Mouse (Mus musculus) frontal cortex, postnatal 10 days (tissue): Measurements from ENCODE around the gene 1700008O03Rik.

Source experiments
- DNase-seq, 2 experiments: peaks; one replicate each; pipeline ENCODE4 v3.0.0; 2022; ENCODE audit warnings: low spot score in 2 of 2, mixed read lengths in 1 of 2

1700008O03Rik gene

DNA sequence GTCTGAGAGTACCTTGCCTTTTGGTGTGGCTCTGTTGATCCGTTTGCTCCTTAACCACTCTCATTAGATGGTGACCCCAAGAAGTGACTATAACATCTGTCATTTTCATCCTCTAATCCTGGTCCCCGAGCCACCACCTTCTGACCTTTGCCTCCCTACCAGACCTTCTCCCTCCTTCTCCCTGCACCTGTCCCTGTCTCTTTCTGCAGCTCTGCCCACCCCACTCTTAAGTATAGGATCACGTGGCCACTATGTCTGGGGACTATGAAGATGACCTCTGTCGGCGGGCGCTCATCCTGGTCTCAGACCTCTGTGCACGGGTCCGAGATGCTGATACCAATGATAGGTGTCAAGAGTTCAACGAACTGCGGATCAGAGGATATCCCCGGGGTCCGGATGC, at the start of gene 1700008O03Rik:
Gene 1700008O03Rik, minus strand, starts transcription at position 101 of the 400 bp plus-strand sequence.
- no peak for DNase-seq

DNA sequence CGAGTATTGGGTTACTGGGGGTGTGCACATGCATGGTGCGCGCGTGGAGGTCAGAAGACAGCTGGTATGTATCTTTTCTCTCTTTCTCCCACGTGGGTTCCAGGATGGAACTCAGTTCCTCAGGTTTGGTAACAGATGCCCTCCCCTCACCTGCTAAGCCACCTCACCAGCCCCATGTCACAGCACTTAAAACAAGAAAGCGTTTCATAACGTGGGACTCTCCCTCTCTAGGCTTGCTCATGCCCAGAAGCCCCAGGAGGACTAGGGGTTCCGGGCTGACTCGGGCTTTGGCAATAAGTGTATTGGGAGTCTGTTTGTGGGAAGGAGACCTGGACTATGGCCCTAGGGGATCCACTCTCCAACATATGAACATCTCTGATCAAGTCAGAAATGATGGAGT, 48.5 kb upstream of the 1700008O03Rik start:
- DNase-seq: no peak

DNA sequence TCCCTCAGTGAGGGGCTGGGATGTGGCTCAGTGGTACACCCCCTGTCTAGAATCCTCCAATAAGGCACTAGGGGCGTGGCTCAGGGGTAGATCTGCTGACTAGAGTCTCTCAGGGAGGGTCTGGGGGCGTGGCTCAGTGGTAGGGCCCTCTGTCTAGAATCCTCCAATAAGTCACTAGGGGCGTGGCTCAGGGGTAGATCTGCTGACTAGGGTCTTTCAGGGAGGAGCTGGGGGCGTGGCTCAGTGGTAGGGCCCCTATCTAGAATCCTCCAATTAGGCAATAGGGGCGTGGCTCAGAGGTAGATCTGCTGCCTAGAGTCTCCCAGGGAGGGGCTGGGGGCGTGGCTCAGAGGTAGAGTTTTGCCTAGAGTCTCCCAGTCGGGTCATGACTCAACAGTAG, 47.8 kb upstream of the 1700008O03Rik start:
- DNase-seq: peak in 1 of 2 experiments; percentile 71

DNA sequence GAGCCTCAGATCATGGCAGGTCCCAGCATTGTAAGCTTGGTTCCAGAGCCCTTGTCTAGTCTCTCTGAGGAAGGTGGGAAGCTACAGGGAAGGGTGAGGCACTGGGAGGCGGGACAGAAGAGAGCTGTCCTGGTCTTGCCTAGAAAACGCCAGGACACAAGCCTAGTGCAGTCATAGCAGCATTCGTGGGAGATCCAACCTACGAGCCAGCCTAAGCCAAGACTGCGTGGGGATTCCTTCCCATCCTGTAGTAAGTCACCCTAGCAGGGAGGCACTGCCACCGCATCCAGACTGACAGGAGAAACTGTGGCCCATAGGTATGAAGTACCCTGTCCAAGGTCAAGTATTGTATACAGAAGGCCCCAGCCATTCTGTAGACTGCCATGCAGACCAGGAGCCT, 46.9 kb upstream of the 1700008O03Rik start:
- DNase-seq: no peak

DNA sequence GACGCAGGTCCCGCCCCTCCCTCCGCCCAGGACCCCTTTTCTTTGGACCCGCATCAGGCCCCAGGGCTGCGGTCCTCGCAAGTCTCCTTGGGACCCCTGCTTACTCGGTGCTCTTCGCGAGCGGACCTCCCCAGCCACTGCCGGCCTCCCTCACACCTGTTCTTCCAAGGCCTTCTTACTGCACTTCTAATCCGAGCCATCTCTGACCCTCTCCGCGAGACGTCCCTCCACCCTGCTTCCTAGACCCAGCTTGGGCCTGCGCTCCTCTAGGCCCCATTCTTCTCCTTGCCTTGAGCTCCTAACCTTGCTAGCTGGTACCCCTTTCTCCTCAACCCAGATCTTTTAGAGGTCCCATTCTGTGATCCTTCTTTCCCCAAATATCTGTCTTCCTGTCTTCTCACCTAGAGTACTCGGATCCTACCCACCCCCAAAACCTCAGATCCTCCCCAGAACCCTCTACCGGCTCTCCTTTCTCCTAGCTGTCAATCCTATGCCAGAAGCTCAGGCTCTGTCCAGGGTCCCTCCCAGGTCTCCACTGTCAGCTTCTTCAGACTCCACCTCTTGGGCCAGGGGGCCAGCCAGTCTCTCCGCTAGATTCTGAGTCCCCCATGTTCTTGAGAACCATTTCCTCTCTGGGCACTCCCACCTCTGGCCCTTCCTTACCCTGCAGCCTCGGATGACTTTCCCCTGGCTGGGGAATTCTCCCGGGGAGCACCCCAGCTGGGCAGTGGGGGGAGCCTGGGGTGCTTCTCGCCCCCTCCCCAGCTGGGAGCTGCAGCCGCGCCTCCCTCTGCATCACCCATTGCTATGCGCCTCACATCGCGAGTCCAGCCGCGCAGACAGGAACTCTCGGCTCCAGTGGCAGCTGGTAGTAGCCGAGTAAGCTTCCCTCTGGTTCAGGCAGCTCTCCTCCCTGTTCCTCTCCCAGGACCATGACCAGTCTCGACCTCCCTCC, 44.2 kb upstream of the 1700008O03Rik start:
- DNase-seq: peak; percentile 64

DNA sequence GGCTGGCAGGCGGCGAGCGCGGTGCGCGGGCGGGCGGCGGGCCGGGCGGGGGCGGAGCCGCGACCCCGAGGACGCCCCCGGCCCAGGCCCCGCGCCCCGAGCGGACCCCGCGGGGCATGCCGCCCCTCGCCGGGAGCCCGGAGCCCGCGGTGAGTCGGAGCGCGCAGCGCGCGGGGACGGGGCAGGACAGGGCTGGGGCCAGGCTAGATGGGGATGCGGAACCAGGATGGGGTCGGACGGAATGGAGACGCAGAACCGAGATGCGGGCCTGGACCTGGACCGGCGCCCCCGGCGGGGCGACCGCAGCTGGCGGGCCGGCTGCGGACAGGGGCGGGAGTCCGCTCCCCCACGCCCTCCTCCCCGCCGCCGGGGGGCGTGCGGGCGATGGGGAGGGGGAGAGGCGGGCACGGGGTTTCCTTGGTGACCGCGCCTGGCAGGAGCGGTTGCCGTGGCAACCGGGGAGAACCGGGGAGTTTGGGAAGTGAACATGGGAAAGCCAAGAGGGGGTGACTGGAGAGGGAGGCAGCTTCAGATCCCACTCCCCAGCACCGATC, 43.4 kb upstream of the 1700008O03Rik start, which contains the start of gene Lrrc4b:
Gene Lrrc4b, plus strand, starts transcription at position 51 of the 554 bp plus-strand sequence.
- DNase-seq: peak; percentile 82 to 87

DNA sequence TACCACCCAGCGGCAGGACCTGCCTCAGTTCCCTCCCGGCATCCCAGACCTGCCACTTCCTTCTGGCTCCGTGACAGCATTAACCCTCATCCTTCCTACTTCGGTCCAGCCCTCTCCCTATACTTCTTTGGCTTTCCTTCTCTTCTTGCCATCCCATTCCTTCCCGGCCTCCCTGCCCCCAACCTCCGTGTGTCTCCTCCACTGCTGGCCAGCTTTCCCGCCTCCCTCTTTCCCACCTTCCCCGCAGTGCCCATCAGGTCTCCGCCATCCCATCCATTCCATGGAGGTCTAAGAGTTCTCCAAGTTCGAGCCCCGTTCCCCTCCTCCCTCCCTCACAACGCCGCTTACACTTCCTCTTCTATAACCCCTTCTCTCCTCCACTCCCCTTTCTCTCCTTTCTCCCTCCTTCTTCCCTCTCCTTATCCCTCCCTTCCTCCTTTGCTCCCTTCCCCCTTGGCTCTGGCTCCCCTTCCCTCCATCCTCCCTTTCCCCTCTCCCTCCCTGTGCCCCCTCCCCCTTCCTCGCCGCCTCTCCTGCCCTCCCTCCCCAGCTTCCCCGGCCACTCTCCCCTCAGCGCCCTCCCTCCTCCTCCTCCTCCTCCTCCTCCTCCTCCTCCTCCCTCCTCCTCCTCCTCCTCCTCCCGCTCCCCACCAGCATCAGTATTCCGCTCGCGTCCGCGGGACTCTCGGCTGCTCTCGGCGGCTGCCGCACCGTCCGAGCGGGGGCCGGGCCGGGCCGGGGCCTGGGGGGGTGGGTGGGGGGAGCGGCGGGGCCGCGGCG, 42.7 kb upstream of the 1700008O03Rik start:
- DNase-seq: peak in 1 of 2 experiments; percentile 66

DNA sequence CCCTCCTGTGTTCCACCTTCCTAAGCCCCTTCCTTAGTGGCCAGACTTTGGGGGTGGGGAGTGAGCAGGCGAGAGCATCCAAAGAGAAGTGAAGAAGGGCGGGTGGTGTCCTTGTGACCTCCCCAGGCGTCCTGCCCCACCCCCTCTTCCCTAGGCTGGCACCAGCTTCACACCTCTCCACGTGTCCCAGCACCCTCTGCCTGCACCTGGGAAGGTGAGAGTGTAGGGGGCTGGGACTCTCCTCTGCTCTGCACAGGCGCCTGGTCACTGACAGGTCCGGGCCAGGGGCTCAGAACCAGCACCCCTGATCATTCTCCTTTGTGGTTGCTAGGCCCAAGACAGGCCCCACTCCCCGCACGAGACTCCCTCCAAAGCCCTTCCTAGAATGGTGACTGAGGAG, 42.0 kb upstream of the 1700008O03Rik start:
- no peak for DNase-seq

DNA sequence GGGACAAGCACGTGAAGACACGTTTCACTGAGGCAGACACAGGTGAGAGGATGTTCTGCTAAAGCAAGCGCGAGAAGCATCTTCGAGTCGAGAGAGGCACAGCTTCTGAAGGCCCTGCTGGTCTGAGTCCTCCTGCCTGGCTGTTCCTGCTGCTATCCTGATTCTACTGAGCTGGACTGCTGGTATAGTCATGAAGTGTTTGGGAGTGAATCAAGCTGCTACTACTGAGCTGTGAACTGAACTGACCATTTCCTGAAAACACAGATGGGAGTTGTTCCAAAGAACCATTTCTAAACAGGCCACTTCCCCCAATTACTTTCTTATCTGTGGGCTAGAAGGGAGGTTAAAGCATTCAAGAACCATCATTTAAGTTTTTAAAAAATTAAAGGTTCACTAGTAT, 27.7 kb upstream of the 1700008O03Rik start:
- DNase-seq: no peak

DNA sequence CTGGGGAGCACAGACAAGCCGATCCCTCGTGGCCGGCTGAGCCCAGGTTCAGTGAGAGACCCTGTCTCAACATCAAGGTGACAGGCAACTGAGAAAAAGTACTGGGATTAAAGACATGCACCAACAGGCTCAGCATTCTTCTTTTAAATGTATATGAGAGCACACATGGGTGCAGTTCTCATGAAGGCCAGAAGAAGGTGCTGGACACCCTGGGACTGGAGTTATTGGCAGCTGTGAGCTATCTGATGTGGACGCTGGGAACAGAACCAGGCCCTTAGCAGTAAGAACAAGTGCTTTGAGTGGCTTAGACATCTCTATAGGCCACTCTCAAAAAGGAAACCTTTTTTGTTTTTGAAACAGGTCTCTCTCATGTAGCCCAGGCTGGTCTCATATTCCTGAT, 25.5 kb upstream of the 1700008O03Rik start:
- DNase-seq: no peak

DNA sequence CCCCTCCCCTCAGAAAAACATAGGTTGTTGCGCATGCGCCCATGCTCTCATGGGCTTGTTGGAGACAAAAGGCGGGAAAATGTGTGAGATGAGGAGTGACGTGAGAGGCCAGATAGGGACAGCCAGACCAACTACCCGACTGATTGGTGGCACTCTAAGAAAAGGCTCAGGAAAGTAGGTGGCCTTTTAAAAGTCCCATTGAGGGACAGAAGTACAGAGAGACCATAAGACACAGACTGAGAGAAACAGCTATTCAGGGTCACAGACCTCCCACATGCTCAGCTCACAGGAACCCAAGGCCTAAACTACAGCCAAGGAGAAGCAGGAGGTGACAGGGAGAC, 20.4 kb upstream of the 1700008O03Rik start:
- no peak for DNase-seq

DNA sequence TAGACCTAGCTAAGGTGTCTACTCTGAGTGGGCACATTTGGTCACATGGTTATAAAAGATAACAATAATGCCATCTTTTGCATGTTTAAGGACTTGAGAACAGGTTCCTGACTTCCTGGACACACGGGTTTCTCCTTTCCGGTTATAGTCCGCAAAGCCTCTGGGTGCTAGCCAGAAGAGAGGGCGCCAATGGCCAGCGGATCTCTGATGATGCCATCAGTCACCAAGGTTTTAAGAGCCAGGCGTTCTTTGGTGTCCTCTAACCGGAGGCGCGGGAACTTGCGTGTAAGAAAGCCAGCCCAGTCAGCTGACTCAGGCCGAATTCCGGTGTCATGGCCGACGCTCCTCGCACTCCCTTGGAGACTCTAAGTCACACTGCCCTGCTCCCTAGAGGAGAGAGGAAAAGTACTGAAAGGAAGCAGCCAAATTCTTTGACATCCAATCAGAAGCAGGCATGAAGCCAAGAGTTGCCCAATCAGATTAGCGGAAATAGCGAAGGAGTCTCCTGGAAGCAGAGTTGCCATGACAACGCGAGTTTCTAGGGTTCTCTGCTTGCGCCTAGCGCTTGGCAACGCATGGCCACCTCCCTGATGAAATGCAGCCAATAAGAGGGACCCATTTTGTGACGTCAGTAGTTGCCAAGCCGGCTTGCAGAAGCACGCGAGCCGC, 19.9 kb upstream of the 1700008O03Rik start:
- peak; percentile 94 to 96 for DNase-seq

DNA sequence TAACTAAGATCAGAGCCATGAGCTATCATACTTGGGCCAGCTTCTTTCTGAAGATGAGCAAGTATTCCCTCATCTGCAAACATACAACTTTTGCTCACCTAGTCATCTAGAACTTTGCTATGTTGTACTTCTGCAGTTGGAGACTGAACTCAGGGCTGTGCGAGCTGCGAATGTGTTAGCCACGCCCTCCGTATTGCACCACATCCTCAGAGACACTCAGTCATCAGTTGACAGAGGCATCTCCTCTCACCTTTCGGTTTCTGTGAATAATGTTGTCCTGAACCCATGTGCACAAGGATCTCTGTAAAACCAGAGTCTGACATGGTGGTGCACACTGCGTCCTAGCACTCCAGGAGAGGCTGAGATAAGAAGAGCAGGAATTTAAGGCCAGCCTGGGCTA, 16.1 kb upstream of the 1700008O03Rik start:
- no peak for DNase-seq

DNA sequence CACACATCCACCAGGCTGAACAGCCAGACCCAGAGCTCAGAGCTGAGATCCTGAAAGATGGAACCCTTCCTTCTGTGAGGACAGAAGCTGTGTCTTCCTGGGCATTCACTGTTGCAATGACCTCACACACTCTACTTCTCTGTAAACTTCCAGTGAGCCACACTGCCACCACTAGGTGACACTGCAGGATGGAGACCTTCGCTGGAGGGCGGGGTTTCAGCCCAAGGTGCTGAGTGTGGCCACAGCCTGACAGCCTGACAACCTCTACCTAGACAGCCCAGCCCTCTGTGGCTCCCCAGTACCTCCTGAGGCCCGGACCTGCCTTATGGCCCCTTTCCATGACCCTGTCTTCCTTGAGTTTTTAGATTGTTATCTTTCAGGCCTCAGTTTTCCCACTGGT, 12.9 kb upstream of the 1700008O03Rik start:
- peak in 1 of 2 experiments; percentile 47 for DNase-seq

DNA sequence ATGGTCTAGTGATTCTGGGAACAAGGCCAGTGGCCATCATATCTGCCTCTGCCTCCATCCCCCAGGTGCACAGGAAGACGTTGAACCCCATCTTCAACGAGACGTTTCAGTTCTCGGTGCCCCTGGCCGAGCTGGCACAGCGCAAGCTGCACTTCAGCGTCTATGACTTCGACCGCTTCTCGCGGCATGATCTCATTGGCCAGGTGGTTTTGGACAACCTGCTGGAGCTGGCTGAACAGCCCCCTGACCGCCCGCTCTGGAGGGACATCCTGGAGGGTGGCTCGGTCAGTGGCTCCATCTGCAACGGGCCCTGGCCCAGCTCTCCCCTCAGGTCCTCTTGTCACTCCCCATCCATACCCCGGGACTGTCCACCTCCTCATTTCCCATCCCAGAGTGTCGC, 7.7 kb upstream of the 1700008O03Rik start:
- DNase-seq: no peak

DNA sequence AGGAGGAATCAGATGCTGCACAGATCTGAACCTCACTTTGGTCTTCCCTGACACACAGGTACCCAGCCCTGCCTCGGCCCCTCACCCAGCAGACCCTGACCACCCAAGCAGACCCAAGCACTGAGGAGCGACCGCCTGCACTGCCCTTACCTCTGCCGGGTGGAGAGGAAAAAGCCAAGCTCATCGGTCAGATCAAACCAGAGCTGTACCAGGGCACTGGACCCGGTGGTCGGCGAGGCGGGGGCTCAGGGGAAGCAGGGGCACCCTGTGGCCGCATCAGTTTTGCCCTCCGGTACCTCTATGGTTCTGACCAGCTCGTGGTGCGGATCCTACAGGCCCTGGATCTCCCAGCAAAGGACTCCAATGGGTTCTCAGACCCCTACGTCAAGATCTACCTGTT, 6.7 kb upstream of the 1700008O03Rik start:
- DNase-seq: no peak

DNA sequence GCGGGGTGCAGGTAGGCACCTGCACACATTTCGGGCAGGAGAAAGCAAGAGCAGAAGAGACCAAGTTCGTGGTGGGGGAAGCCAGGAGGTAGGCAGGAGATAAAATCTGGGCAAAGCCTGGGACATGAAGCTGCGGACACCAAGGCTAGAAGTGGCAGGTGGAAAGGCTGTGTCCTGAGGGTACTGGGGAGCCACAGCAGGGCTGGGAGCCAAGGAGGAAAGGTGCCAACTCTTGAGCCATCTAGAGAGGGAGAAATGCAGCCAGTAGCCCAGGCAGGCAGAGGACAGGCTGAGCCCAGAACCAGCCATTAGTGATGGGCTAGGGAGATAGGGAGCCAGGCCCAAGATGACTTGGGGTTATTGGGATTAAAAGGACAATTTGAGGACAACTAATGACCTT, 6.2 kb upstream of the 1700008O03Rik start:
- DNase-seq: no peak

DNA sequence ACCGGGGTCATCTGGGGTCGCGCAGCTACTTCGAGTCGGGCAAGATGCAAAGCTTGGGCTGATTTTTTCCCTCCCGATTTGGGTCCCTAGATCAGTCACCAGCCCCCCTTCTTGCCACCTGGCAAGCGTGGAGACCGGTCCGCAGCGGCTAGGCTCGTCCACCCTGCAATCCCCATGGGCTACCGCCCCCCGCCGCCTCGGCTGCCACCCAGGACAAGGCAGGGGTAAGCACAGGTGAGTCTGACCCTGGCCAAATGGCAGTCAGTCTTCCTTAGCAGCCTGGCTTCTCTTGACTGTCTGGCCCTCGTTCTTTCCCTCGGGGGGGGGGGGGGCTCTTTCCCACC, 932 bp downstream of the 1700008O03Rik start:
- DNase-seq: no peak

DNA sequence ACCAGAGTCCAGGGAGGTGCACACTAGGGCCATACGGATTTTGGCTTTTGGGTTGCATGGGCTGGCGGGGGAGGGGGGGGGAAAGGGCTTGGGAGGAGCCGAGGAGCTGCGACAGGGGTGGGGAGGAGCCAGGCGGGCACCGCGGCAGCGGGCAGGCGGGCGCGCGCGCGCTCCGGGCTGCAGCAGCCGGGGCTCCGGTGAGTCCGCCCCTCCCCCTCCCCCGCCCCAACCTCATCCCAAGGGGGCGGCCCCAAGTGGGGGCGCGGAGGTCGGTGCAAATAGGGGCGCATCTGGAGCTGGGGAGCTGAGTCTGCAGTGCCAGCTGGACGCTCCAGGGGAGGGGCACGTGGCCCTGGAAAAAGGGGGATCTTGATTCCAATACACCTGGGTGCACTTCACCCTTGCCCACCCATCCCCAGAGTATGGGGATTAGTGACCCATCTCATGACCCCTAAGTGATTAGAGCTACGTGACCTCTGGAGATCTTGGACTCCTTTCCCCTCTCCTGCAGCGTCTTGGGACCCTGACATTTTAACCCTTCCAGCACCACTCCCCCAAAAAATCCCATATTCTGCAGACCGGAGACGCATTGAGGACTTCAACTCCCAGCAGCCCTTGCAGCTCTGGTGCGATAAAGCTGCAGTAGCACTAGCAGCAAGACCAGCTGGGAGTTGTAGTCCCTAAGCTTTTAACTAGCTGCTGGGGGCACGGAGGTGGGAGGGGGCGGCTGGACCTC, 1.5 kb downstream of the 1700008O03Rik start, which contains the start of gene Syt3:
Gene Syt3, plus strand, starts transcription at position 123 of the 736 bp plus-strand sequence.
- peak; percentile 75 to 77 for DNase-seq

DNA sequence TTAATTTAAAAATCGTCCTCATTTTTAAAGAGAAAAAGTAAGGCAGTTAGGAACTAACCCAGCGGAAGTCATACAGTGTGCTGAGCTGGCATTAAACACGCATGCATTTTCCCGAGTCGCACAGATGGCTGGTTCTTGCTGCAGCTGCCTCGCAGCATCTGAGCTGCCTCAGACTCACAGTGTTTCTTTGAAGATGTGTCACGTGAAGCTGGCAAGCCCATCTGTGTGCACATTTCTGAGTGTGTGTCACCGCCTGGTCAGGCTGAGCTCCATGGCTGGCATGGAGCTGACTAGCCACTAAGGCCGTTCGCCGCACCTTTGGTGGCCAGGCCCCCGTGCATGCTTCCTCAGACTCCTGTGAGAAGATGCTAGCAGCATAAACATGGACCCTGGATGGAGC, 3.1 kb downstream of the 1700008O03Rik start:
- peak; percentile 72 to 79 for DNase-seq

DNA sequence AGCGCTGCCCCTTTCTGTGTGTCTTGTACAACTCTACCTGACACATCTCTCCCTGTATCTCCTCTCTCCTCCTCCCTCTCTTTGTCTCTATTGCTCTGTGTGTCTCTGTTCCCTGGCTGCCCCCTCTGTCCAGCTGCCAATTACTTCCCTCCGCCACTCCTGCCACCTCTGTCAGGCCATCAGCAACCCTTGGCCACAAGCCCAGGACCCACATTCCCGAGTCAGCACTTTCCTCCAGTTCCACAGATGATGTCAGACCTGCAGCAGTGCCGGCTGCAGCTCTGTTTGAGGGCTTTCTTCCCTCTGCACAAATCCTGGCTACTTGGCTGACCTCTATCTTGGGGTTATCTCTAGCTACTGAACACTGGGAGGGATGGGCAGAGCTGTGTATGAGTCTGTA, 7.3 kb downstream of the 1700008O03Rik start:
- DNase-seq: no peak
